Mouse (Mus musculus) liver, embryonic 14.5 days (tissue): ENCODE results near the gene Hoxb8.

Experiments used
- CTCF ChIP-seq: IDR thresholded peaks from 2 replicates; pipeline ENCODE4 v1.5.1; 2016; ENCODE audit warnings: antibody characterized with exemption, low read depth, control low read depth
- EP300 ChIP-seq: IDR thresholded peaks from 2 replicates; pipeline ENCODE4 v1.6.1; 2016; ENCODE audit warnings: antibody characterized with exemption, low read depth

- TF ChIP-seq CTCF: no peak
- TF ChIP-seq EP300: no peak
Measured at GRCm38 (mm10) chr11:96325747-96326212, 44.1 kb downstream of the Hoxb8 start.
